Mouse (Mus musculus): ENCODE measurements around the gene Cyp2w1. TPM values are rescaled to one million over a fixed set of nuclear protein-coding genes. Genes with fewer than 3 reads are reported as not detected.

The Cyp2w1 gene
- polyA plus RNA-seq (2015; fragmentation: Nextera tagmentation; extraction: Ambion mirVana), result 0.16 and 0.60 TPM in 2 replicates

DNA sequence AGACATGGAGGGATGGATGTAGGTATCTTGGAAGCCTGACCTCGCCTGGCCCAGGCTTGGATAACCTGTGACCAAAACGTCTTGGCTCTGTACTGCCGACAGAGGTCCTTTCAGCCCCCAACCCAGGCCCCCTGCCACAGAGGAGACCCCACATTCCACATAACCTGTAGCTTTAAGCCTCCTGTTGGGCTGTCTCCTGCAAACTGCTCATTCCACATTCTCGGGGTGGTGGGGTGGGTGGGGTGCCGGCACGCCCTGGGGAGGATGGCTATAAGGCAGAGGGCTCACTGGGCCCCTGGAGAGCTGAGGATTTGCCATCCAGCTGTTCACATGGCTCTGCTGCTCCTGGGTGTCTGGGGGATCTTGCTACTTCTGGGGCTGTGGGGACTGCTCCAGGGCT lies at the start of gene Cyp2w1:
TSS of gene Cyp2w1 (plus strand) at position 301 of the 400 bp plus-strand sequence.
- no peaks in the 10 kb centered on the region for H3K36me3 ChIP-seq
- H3K27me3 ChIP-seq, result peaks cover 15% of the 10 kb centered on the region
- ATAC-seq (replicated peaks; ENCODE audit: low FRiP score), result no peak
- 57% methylated on average over 6 of the region's 6 CpGs for WGBS
- peaks cover 20% of the 10 kb centered on the region for H3K4me1 ChIP-seq
- no peak within 1 kb of the TSS for H3K4me3 ChIP-seq (replicated peaks)
- H3K4me2 ChIP-seq, result no peak within 1 kb of the TSS
- no peaks in the 10 kb centered on the region for H3K9me3 ChIP-seq (replicated peaks)
- no peak within 1 kb of the TSS for H3K9ac ChIP-seq
- H3K27ac ChIP-seq, result no peak within 1 kb of the TSS

DNA sequence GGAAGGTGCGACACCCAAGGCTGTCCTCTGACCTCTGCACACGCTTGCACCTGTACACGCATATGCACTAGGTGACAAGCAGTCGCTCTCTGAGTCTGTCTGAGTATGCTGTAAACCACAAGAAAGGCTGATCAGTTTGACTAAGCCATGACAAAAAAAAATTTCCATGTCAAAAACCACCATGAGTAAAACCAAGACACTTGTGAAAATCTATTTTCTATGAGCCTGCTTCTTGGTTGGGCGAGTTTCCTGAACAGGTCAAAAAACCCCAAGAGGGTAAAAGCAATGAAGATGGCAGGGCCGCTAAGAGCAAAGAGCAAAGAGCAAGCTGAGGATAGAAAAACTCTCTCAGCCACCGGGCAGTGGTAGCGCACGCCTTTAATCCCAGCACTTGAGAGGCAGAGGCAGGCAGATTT lies 48.8 kb upstream of the Cyp2w1 start:
- Histone ChIP-seq H3K4me3 (replicated peaks) (no peak overlapping the region), H3K9ac (no peak overlapping the region), H3K4me2 (no peak overlapping the region), H3K27ac (no peak overlapping the region), H3K27me3 (no peaks in the 10 kb centered on the region), H3K36me3 (no peaks in the 10 kb centered on the region), H3K4me1 (no peaks in the 10 kb centered on the region), H3K9me3 (replicated peaks) (no peaks in the 10 kb centered on the region)
- no peak for ATAC-seq (replicated peaks; ENCODE audit: low FRiP score)
- WGBS, result 84% methylated on average over 9 of the region's 9 CpGs

DNA sequence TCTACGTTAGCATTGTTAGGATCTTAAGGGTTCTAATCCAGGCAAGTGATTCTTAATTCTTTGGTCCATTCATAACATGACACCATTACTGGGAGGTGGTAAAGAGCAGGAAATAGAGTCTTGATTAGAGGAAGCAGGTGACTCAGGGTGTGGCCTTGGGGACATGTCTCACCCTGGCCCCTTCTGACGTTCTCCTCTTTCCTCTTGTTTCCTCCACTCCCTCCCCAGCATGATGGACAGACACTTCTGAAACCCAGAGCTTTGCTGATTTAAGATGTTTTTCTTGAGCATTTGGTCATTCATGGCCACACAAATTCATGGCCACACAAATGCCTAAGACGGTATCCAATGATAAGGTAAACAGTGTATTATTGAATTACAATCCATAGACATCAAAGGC lies 42.5 kb upstream of the Cyp2w1 start:
- WGBS, result 55% methylated on average over 3 of the region's 3 CpGs
- Histone ChIP-seq H3K4me3 (replicated peaks) (no peak overlapping the region), H3K36me3 (no peaks in the 10 kb centered on the region), H3K9ac (no peak overlapping the region), H3K9me3 (replicated peaks) (no peaks in the 10 kb centered on the region), H3K27me3 (no peaks in the 10 kb centered on the region), H3K27ac (no peak overlapping the region), H3K4me1 (peaks cover 6% of the 10 kb centered on the region), H3K4me2 (no peak overlapping the region)
- ATAC-seq (replicated peaks; ENCODE audit: low FRiP score), result no peak

DNA sequence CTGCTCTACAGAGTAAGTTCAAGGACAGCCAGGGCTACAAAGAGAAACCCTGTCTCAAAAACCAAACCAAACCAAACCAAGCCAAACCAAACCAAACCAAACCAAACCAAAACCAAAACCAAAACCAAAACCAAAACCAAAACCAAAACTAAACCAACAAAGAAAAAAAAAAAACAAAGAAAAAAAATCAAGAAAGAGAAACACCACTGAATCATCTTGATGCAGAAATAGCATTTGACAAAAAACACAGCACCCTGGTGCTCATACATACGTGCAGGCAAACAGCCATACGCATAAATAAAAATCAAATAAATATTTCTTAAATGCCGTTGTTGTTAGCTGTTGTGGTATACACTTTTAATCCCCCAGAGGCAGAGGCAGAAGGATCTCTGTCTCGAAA lies 41.9 kb upstream of the Cyp2w1 start:
- no peaks in the 10 kb centered on the region for H3K36me3 ChIP-seq
- no peaks in the 10 kb centered on the region for H3K27me3 ChIP-seq
- WGBS, result 87% methylated on average over 4 of the region's 4 CpGs
- H3K27ac ChIP-seq, result no peak overlapping the region
- H3K4me1 ChIP-seq, result peaks cover 6% of the 10 kb centered on the region
- no peak overlapping the region for H3K9ac ChIP-seq
- ATAC-seq (replicated peaks; ENCODE audit: low FRiP score), result no peak
- no peak overlapping the region for H3K4me2 ChIP-seq
- H3K4me3 ChIP-seq (replicated peaks), result no peak overlapping the region
- H3K9me3 ChIP-seq (replicated peaks), result no peaks in the 10 kb centered on the region

DNA sequence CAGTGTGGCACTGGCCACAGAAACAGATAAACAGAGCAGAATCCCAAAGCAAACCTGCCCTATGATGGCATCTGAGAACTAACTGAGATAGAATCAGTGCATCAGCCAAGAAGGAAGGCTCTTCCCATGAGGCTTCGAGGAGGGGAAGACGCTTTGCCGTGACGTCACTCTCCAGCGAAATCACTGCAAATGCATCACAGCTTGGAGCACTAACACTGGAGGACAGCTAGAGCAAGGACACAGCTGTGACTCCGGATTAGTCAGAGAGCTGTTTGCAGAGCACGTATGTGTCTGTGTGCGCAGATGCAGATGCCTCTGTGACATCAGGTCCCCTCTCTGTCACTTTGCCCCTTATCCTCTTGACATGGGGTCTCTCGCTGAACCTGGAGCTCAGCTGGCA lies 40.6 kb upstream of the Cyp2w1 start:
- H3K4me1 ChIP-seq, result peaks cover 6% of the 10 kb centered on the region
- no peak overlapping the region for H3K4me2 ChIP-seq
- no peak overlapping the region for H3K4me3 ChIP-seq (replicated peaks)
- H3K27ac ChIP-seq, result no peak overlapping the region
- H3K9ac ChIP-seq, result no peak overlapping the region
- no peaks in the 10 kb centered on the region for H3K27me3 ChIP-seq
- no peaks in the 10 kb centered on the region for H3K36me3 ChIP-seq
- 89% methylated on average over 9 of the region's 9 CpGs for WGBS
- H3K9me3 ChIP-seq (replicated peaks), result no peaks in the 10 kb centered on the region
- no peak for ATAC-seq (replicated peaks; ENCODE audit: low FRiP score)

DNA sequence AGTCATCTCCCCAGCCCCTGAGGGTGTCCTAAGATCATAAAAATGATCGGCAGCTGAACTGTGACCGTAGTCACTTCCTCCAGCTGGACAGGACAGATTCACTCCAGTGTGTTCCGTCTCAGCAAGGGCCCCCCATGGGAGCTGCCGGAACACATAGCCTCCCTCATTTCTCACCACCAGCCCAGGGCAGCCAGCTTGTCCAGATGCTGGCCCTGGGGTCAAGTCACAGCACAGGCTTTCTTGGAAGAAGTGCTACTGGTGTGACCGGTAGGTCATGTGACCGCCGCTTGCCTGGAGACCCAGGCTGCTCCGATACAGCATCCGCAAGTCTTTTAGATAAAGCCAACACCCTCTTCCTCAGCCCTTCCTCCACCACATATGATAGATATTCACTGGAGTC lies 38.9 kb upstream of the Cyp2w1 start:
- WGBS, result 54% methylated on average over 9 of the region's 9 CpGs
- Histone ChIP-seq H3K4me1 (peaks cover 19% of the 10 kb centered on the region), H3K9me3 (replicated peaks) (no peaks in the 10 kb centered on the region), H3K27me3 (no peaks in the 10 kb centered on the region), H3K4me3 (replicated peaks) (no peak overlapping the region), H3K27ac (no peak overlapping the region), H3K9ac (no peak overlapping the region), H3K4me2 (no peak overlapping the region), H3K36me3 (no peaks in the 10 kb centered on the region)
- ATAC-seq (replicated peaks; ENCODE audit: low FRiP score), result no peak

DNA sequence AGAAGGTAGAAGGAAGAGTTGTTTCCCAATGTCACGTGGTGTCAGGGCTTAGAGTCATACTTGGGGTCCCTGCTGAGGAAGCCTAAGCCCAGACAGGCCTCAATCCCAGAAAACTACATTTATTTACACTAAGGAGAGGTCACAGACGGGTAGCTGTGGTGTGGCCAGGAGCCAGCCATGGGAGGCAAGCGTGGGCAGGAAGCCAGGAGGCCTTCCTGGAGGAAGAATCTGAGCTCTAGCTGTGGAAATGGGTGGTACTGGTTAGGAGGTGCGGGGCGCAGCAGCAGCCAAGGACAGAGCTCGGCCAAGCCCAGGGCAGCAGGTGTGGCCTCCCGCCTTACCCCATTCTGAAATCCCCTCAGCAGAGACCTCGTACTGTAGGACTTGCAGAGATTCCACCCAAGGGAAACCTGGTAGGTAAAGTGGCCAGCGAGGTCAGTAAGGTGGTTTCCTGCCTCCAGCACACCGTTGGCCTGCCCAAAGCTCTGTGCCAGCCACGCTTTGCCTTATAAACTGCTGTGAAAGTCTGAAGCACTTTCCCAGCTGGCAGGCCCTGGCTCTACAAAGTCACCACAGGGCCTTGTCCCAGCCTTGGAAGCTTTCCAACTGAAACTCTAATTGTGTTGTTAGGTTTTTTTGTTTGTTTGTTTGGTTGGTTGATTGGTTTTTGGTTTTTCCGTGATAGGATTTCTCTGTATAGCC lies 37.3 kb upstream of the Cyp2w1 start:
- ATAC-seq (replicated peaks; ENCODE audit: low FRiP score), result no peak
- Histone ChIP-seq H3K36me3 (no peaks in the 10 kb centered on the region), H3K9me3 (replicated peaks) (no peaks in the 10 kb centered on the region), H3K4me1 (peaks cover 19% of the 10 kb centered on the region), H3K27me3 (no peaks in the 10 kb centered on the region), H3K27ac (no peak overlapping the region), H3K4me3 (replicated peaks) (no peak overlapping the region), H3K4me2 (no peak overlapping the region), H3K9ac (no peak overlapping the region)
- 84% methylated on average over 12 of the region's 12 CpGs for WGBS

DNA sequence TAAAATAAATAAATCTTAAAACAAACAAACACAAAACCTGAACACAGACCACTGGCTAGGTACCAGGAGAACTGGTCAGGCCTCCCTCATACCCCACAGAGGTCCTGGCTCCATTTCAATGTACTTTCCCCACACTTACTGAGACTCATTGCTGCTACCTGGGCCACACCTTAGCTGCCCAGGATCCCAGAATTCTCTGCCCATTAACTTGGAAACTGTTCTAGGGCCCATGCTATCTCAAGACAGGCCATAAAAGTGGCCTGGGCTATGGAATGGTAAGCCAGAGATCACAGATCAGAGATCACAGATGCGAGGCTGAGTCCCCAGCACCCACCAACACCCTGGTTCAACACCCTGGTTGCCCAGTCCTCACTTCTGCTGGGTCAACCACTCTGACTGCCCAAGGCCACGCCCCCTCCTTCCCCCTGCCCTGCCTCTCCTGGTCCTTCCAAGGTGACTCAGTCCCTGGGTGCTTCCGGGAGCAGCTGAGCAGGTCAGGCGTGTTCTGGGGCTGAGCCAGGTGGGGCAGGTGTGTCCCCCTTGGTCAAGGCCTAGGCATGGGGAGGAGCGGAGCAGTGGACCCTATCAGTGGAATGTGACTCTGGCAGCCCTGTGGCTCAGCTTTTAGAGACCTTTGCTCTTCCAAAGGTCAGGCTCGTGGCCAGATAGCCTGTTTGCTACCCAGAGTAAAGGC lies 35.3 kb upstream of the Cyp2w1 start:
- peaks cover 19% of the 10 kb centered on the region for H3K4me1 ChIP-seq
- peak overlapping the region; percentile 70 for H3K27ac ChIP-seq
- H3K9ac ChIP-seq, result no peak overlapping the region
- no peaks in the 10 kb centered on the region for H3K36me3 ChIP-seq
- no peaks in the 10 kb centered on the region for H3K27me3 ChIP-seq
- no peak overlapping the region for H3K4me2 ChIP-seq
- peak; percentile 91 for ATAC-seq (replicated peaks; ENCODE audit: low FRiP score)
- no peaks in the 10 kb centered on the region for H3K9me3 ChIP-seq (replicated peaks)
- H3K4me3 ChIP-seq (replicated peaks), result no peak overlapping the region
- WGBS, result 64% methylated on average over 6 of the region's 6 CpGs

DNA sequence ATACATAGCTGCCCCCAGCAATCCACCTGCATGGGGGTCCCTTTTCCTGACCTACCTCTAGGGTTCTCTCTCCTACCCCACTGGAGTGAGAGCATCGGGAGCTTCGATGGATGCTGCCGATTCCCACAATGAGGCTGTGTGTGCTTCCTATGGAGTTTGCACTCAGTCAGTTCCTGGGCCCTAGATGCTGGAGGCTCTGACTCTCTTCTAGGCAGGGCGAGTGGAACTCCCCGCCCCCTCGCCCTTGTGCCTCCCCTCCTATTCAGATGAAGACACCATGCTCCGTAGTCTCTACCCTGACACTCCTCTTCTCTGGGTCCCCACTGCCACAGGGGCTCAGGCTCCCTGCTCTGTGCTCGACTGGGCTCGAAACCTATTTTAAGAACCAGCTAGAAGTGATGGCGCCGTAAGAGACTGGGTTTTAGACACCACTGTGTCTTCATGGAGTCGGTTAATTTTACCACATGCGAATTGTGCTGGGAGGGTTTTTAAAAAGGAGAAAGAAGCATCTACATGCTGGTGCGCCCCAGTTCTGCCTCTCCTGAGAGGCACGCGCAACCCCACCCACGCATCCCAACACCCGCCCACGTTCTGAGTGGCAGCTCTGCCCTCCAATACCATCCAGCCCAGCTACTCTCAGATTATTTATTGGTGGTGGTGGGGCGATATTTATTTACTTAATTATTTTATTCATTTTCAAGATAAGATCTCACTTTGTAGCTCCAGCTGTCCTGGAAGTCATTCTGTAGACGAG lies 34.5 kb upstream of the Cyp2w1 start:
- Histone ChIP-seq H3K4me2 (no peak overlapping the region), H3K27me3 (0 out of 2 replicates have a peak, but pooled peaks cover 3% of the 10 kb centered on the region), H3K4me3 (replicated peaks) (no peak overlapping the region), H3K9me3 (replicated peaks) (no peaks in the 10 kb centered on the region), H3K36me3 (no peaks in the 10 kb centered on the region), H3K9ac (no peak overlapping the region), H3K27ac (peak overlapping the region; percentile 70), H3K4me1 (peaks cover 19% of the 10 kb centered on the region)
- WGBS, result 65% methylated on average over 21 of the region's 21 CpGs
- ATAC-seq (replicated peaks; ENCODE audit: low FRiP score), result no peak

DNA sequence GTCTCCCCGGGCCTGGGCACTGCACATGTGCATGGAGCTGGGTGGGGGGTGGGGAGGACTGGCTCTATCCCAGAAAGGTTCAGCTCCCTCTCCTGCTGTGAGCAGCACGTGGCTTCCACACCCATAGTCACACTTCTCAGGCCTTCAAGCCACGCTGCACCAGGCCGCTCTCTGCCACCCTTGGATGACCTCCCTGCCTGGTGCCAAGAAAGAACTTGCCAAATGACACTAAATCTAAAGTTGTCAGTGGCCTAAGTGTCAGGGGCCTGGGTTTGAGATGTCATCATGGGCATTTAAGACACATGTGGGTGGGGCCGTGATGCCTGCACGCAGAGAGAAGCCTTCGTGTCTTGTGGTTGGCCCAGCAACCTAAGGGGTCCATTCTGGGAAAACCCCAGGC lies 32.0 kb upstream of the Cyp2w1 start:
- Histone ChIP-seq H3K4me2 (no peak overlapping the region), H3K9me3 (replicated peaks) (no peaks in the 10 kb centered on the region)

DNA sequence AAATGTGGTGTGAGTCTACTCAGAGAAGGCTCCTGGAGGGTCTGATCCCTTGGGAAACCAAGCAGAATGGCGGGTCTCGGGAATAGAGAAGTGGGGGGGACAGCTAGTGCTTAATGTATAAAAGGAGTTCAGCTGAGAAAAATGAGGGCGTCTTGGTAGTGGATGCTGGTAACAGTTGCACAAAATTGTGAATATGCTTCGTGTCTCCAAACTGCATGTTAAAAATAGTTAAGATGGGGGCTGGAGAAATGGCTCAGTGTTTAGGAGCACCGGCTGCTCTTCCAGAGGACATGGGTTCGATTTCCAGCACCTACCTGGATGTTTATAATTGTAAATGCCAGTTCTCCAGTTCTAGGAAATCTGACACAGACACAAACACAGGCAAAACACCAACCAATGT lies 31.1 kb upstream of the Cyp2w1 start:
- no peak overlapping the region for H3K9ac ChIP-seq
- H3K27ac ChIP-seq, result no peak overlapping the region
- no peaks in the 10 kb centered on the region for H3K9me3 ChIP-seq (replicated peaks)
- no peak overlapping the region for H3K4me2 ChIP-seq
- WGBS, result 83% methylated on average over 6 of the region's 6 CpGs
- no peak for ATAC-seq (replicated peaks; ENCODE audit: low FRiP score)
- H3K27me3 ChIP-seq, result peaks cover 33% of the 10 kb centered on the region
- H3K4me1 ChIP-seq, result peaks cover 38% of the 10 kb centered on the region
- no peak overlapping the region for H3K4me3 ChIP-seq (replicated peaks)
- H3K36me3 ChIP-seq, result no peaks in the 10 kb centered on the region

More for the DNA sequence above, 32.0 kb upstream of the Cyp2w1 start:
- Histone ChIP-seq H3K27ac (no peak overlapping the region), H3K27me3 (peaks cover 24% of the 10 kb centered on the region), H3K4me3 (replicated peaks) (no peak overlapping the region), H3K9ac (no peak overlapping the region), H3K36me3 (no peaks in the 10 kb centered on the region), H3K4me1 (peaks cover 33% of the 10 kb centered on the region)
- 71% methylated on average over 7 of the region's 7 CpGs for WGBS
- no peak for ATAC-seq (replicated peaks; ENCODE audit: low FRiP score)

Data from kidney, embryonic 15.5 days (tissue).